10 mouse cellular contexts compared by ENCODE assay signal in genomic region chr7:109493319-109494316, GRCm38 (mm10). TPM values are rescaled to one million over a fixed set of nuclear protein-coding genes. Genes with fewer than 3 reads are reported as not detected.
DNase-seq lines count a peak whose midpoint lies in the region; ATAC-seq and TF ChIP-seq lines count a peak whose summit lies in the region.
"Had no signal": no experiment of that assay in that cellular context is flagged by ENCODE, and none has a peak within 500 bp of the region (broad histone marks: within the 10 kb centered on the region; RNA-seq: fewer than 3 reads in every experiment).

No protein-coding gene starts in this region.

- H3K4me2 ChIP-seq in heart, embryonic 14.5 days (ENCODE audit: low read length) = peak overlapping the region; percentile 50

- no peak overlapping the region for H3K9ac ChIP-seq in heart, embryonic 14.5 days (ENCODE audit: low read length)

- no peaks in the 10 kb centered on the region for H3K9me3 ChIP-seq in heart, embryonic 14.5 days (ENCODE audit: control insufficient read depth, low read length)

- peak; percentile 50 to 63 for DNase-seq in left cerebral cortex, adult 18-20 months (ENCODE audit: low spot score in 2 of 2)
- DNase-seq in left cerebral cortex, adult 11 months (ENCODE audit: low spot score) = no peak
- peak; percentile 61 to 63 for DNase-seq in left cerebral cortex, postnatal 36 days (ENCODE audit: low spot score in 2 of 2)
- DNase-seq in retina, postnatal 1 day = peak; percentile 63
- no peak for DNase-seq in urinary bladder, adult 18-20 months (ENCODE audit: low spot score in 2 of 2)

- no peak for ATAC-seq in heart, embryonic 14.5 days (ENCODE audit: insufficient number of reproducible peaks, insufficient read depth, low FRiP score, low read depth)
- ATAC-seq in CD4-positive, CD25-positive, alpha-beta regulatory T cell, adult 4 months = no peak
- ATAC-seq: Patski had no signal

- intact Hi-C loops in left cerebral cortex, postnatal 36 days (cut with DNase I) = no loop called here

- peak overlapping the region; percentile 32 for H3K27ac ChIP-seq in cortical plate, adult 2 months (ENCODE audit: insufficient read depth, low read length)
- no peak overlapping the region for H3K27ac ChIP-seq in heart, embryonic 14.5 days (replicated peaks in 1 of 2; ENCODE audit: control insufficient read depth in 1 of 2, insufficient read depth in 1 of 2, low read depth in 2 of 2, low read length in 2 of 2)

- H3K27me3 ChIP-seq in heart, embryonic 14.5 days (ENCODE audit: control insufficient read depth, insufficient read depth, low read length) = peaks cover 10% of the 10 kb centered on the region
- H3K27me3 ChIP-seq: Patski had no signal

- H3K4me1 ChIP-seq in cortical plate, adult 2 months (ENCODE audit: control insufficient read depth, insufficient read depth, low read length) = peaks cover 2% of the 10 kb centered on the region; the same call in 1 of the 2 replicates
- H3K4me1 ChIP-seq in heart, embryonic 14.5 days (ENCODE audit: control insufficient read depth in 2 of 2, insufficient read depth in 2 of 2, low read length in 2 of 2) = no peaks in the 10 kb centered on the region; a peak in 1 of 4 replicates

- peak; percentile 61; the same call in 1 of the 2 replicates for TF ChIP-seq POLR2A in cortical plate, adult 2 months (IDR thresholded peaks at IDR 0.05; ENCODE audit: extremely low read depth, insufficient read depth, low read length)

- 13% methylated on average over 21 of the region's 21 CpGs for WGBS in heart, embryonic 14.5 days

- H3K4me3 ChIP-seq in cortical plate, adult 2 months (ENCODE audit: insufficient read depth, low read length) = peak overlapping the region; percentile 27
- 0 out of 4 replicates have a peak overlapping the region, but pooled peaks of 1 of the 2 experiments have one; percentile 3 for H3K4me3 ChIP-seq in heart, embryonic 14.5 days (ENCODE audit: control insufficient read depth in 1 of 2, insufficient read depth in 1 of 2, low read depth in 1 of 2, low read length in 2 of 2)

- no peak for TF ChIP-seq CTCF in cortical plate, adult 2 months (IDR thresholded peaks at IDR 0.05; ENCODE audit: extremely low read depth, insufficient read depth, low read length)

- no peaks in the 10 kb centered on the region for H3K36me3 ChIP-seq in heart, embryonic 14.5 days (ENCODE audit: control insufficient read depth, insufficient read depth, low read length)

RNA-seq across cellular contexts. Expression of gene Trim66, which starts 14.3 kb away (rescaled TPM):
- 10 to 100 TPM; 21.5 TPM for total RNA-seq in left cerebral cortex, adult 18-20 months (2021)
- polyA plus RNA-seq in cortical plate, adult 2 months (2012; rRNA removed) = 13.7 and 15.1 TPM in 2 replicates
- polyA plus RNA-seq in heart, embryonic 14.5 days (2014; fragmentation: Nextera tagmentation; extraction: Ambion mirVana) = 0.11 and 0.13 TPM in 2 replicates
- total RNA-seq in left cerebral cortex, postnatal 36 days (2021) = 10 to 100 TPM; 18.0 to 19.4 TPM
- polyA plus RNA-seq in CD4-positive, CD25-positive, alpha-beta regulatory T cell, adult 4 months (2017; shearing (Covaris generic)) = not detected

RNA-seq across cellular contexts. Expression of gene Rpl27a, which starts 25.3 kb away (rescaled TPM):
- total RNA-seq in left cerebral cortex, adult 18-20 months (2021) = 100 to 1,000 TPM; 147 to 150 TPM
- polyA plus RNA-seq in cortical plate, adult 2 months (2012; rRNA removed) = 325 and 368 TPM in 2 replicates
- polyA plus RNA-seq in heart, embryonic 14.5 days (2014; fragmentation: Nextera tagmentation; extraction: Ambion mirVana) = 82.8 and 86.9 TPM in 2 replicates
- total RNA-seq in left cerebral cortex, postnatal 36 days (2021) = 100 to 1,000 TPM; 130 to 132 TPM
- polyA plus RNA-seq in CD4-positive, CD25-positive, alpha-beta regulatory T cell, adult 4 months (2017; shearing (Covaris generic)) = 100 to 1,000 TPM; 210 to 315 TPM

RNA-seq across cellular contexts. Expression of gene Stk33, which starts 54.7 kb away (rescaled TPM):
- 1 to 10 TPM in 1 of 2 experiments, under 1 TPM in 1; 0.75 to 1.7 TPM for total RNA-seq in left cerebral cortex, adult 18-20 months (2021)
- polyA plus RNA-seq in cortical plate, adult 2 months (2012; rRNA removed) = 0.78 and 1.3 TPM in 2 replicates
- 0.26 TPM in 1 of 2 replicates, not detected in the other for polyA plus RNA-seq in heart, embryonic 14.5 days (2014; fragmentation: Nextera tagmentation; extraction: Ambion mirVana)
- total RNA-seq in left cerebral cortex, postnatal 36 days (2021) = under 1 TPM; 0.70 to 0.76 TPM
- polyA plus RNA-seq in CD4-positive, CD25-positive, alpha-beta regulatory T cell, adult 4 months (2017; shearing (Covaris generic)) = not detected
- polyA plus RNA-seq: Patski; small intestine, adult 2 months had no signal

Comparison
In these comparisons a context has a peak if more than half of its experiments do, and no peak if none do; other contexts are left out.
1. DNase-seq: peak in left cerebral cortex, adult 18-20 months (2 of 2), left cerebral cortex, postnatal 36 days (2 of 2) and retina, postnatal 1 day (single experiment); none in left cerebral cortex, adult 11 months (single experiment) and urinary bladder, adult 18-20 months (0 of 2).
2. RNA of gene Trim66, which starts 14.3 kb away (polyA plus RNA-seq): 13.7 to 15.1 TPM in cortical plate, adult 2 months; not detected in CD4-positive, CD25-positive, alpha-beta regulatory T cell, adult 4 months and 0.11 to 0.13 TPM in heart, embryonic 14.5 days; every median in the first group is over 10 times any median in the second.